Mouse (Mus musculus) G1E (cell line): ENCODE measurements around the gene Elmo3. TPM values are rescaled to one million over a fixed set of nuclear protein-coding genes. Genes with fewer than 3 reads are reported as not detected.

Source experiments
- ATAC-seq: 2 replicates; pipeline ENCODE4 v1.8.0; 2016; ENCODE audit warnings: mild to moderate bottlenecking; ENCODE audit not compliant: insufficient number of reproducible peaks, poor library complexity, low FRiP score, severe bottlenecking; ENCODE audit errors: extremely low read depth
- DNase-seq: peaks from one replicate; pipeline ENCODE4 v3.0.0; 2012; ENCODE audit warnings: low spot score
- H3K27me3 ChIP-seq: 2 replicates; pipeline ENCODE4 v1.6.1; 2012; ENCODE audit warnings: mild to moderate bottlenecking, low read length, inconsistent platforms; ENCODE audit not compliant: insufficient read depth
- H3K36me3 ChIP-seq: replicated peaks from 2 replicates; pipeline ENCODE3; 2012; ENCODE audit warnings: mild to moderate bottlenecking, inconsistent platforms
- H3K4me1 ChIP-seq: 2 replicates; pipeline ENCODE4 v1.6.1; 2012; ENCODE audit warnings: low read depth, low read length, inconsistent platforms, mixed read lengths; ENCODE audit not compliant: insufficient read depth
- H3K4me3 ChIP-seq: 2 replicates; pipeline ENCODE4 v1.5.1; 2012; ENCODE audit warnings: low read depth, mild to moderate bottlenecking, inconsistent platforms, low read length, moderate library complexity, mixed read lengths
- H3K9me3 ChIP-seq: replicated peaks from 2 replicates; pipeline ENCODE4 v1.6.1; 2012; ENCODE audit warnings: inconsistent platforms
- CTCF ChIP-seq: IDR thresholded peaks from 2 replicates; pipeline ENCODE4 v1.5.1; 2012; ENCODE audit warnings: low read depth, low read length, inconsistent platforms, mixed read lengths
- GATA1 ChIP-seq: IDR thresholded peaks from 2 replicates; pipeline ENCODE4 v1.6.1; 2012; ENCODE audit warnings: borderline replicate concordance, low read length, inconsistent platforms, mixed read lengths
- GATA2 ChIP-seq: IDR thresholded peaks from 2 replicates; pipeline ENCODE4 v1.6.1; 2012; ENCODE audit warnings: low read depth, low read length, inconsistent platforms, borderline replicate concordance
- POLR2AphosphoS5 ChIP-seq: IDR thresholded peaks from 2 replicates; pipeline ENCODE4 v1.6.1; 2012; ENCODE audit warnings: low read depth, low read length, inconsistent platforms; ENCODE audit not compliant: insufficient replicate concordance
- TAL1 ChIP-seq: conservative IDR thresholded peaks from 2 replicates; pipeline ENCODE4 v1.6.1; 2012; ENCODE audit warnings: low read depth, low read length, inconsistent platforms, mixed read lengths
- polyA plus RNA-seq: library from polyadenylated mRNA; stranded (reverse); fragments of >175 nt; gene quantifications from 2 replicates; pipeline ENCODE4 v1.2.3, GENCODE M21; 2012
- total RNA-seq, 2 experiments: library from RNA; stranded (forward) in 1 of 2; stranded (reverse) in 1 of 2; fragments of 200-1000 nt in 1 of 2; fragments of >200 nt in 1 of 2; fragmentation: Nextera tagmentation in 1 of 2; gene quantifications; 2 replicates each; pipeline ENCODE4 v1.2.3; 2014 to 2017

Gene Elmo3
- total and polyA plus RNA-seq, 3 experiments, result 0.49 to 2.2 (median 0.76) TPM

DNA sequence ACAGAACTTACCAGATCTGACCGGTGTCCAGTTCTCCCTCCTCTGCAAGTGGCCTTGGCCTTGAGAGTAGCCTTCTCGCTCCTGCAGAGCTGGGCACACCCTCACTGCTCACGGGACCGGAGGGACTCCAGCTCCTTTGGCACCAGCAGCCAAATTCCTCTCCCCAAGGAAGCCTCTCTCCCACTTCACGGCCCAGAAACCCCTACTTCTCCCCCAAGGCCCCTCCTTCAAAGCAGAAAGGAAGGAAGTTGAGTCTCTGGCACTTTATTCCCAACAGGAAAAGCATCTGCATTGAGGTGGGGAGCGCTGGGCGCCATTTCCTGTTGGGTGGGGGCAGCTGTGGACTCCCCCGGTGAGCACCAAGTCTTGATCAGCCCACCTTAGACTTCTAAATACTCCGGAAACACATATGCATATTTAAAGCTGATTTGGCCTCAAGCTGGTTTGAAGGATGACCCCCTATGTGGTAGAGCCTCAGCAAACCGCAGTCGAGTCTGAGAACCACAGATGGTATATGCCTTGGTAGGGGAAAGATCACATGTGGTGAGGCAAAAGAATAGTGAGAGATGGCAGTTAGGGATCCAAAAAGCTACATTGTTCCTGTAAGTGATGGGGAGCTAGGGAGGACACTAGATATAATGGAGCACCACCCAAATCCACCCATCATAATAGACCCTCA is 9.4 kb upstream of the Elmo3 start, which contains the start of gene Exoc3l:
Gene Exoc3l, minus strand, starts transcription at position 207 of the 679 bp plus-strand sequence.
- ATAC-seq, result no peak
- H3K36me3 ChIP-seq, result peaks cover 38% of the 10 kb centered on the region
- H3K4me3 ChIP-seq, result peak within 1 kb of the TSS; percentile 98
- no peaks in the 10 kb centered on the region for H3K27me3 ChIP-seq
- TF ChIP-seq CTCF (no peak), GATA1 (no peak), POLR2AphosphoS5 (no peak)
- no peak for DNase-seq
- H3K9me3 ChIP-seq, result no peaks in the 10 kb centered on the region
- H3K4me1 ChIP-seq, result peaks cover 52% of the 10 kb centered on the region

DNA sequence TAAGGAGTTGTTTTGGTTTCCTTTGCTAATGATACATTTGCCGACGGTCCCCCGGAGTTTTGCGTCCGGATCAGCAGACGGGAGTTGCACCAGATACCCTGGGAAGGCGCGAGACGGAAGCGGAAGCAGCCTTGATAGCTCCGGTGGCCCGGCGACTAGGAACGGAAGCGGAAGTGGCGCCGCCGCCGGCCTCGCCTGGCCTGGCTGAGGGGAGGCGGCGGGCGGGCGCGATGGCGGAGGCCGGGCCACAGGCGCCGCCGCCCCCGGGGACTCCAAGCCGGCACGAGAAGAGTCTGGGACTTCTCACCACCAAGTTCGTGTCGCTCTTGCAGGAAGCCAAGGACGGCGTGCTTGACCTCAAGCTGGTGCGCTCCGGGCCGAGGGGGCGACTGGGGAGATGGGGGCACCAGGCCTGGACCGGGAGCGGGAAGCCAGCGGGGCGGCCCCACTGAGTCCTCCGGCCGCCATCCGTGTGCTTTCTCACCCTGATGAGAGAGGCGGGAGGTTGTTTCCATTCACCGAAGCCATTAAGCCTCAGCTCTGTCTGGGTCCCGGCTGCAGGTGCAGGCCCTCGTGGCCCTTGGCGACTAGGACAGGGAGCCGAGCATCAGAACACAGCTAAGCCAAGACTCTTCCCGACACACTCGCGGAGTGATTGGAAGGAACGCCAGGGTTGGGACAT is 7.7 kb upstream of the Elmo3 start, which contains the start of gene E2f4:
Gene E2f4, plus strand, starts transcription at position 153 of the 682 bp plus-strand sequence.
- peaks cover 64% of the 10 kb centered on the region for H3K4me1 ChIP-seq
- peak within 1 kb of the TSS; percentile 98 for H3K4me3 ChIP-seq
- peaks cover 53% of the 10 kb centered on the region for H3K36me3 ChIP-seq
- no peaks in the 10 kb centered on the region for H3K9me3 ChIP-seq
- ATAC-seq (peak; percentile 86), DNase-seq (peak; percentile 93)
- TF ChIP-seq CTCF (no peak), GATA1 (no peak), GATA2 (no peak), TAL1 (no peak), POLR2AphosphoS5 (no peak)
- H3K27me3 ChIP-seq, result no peaks in the 10 kb centered on the region

DNA sequence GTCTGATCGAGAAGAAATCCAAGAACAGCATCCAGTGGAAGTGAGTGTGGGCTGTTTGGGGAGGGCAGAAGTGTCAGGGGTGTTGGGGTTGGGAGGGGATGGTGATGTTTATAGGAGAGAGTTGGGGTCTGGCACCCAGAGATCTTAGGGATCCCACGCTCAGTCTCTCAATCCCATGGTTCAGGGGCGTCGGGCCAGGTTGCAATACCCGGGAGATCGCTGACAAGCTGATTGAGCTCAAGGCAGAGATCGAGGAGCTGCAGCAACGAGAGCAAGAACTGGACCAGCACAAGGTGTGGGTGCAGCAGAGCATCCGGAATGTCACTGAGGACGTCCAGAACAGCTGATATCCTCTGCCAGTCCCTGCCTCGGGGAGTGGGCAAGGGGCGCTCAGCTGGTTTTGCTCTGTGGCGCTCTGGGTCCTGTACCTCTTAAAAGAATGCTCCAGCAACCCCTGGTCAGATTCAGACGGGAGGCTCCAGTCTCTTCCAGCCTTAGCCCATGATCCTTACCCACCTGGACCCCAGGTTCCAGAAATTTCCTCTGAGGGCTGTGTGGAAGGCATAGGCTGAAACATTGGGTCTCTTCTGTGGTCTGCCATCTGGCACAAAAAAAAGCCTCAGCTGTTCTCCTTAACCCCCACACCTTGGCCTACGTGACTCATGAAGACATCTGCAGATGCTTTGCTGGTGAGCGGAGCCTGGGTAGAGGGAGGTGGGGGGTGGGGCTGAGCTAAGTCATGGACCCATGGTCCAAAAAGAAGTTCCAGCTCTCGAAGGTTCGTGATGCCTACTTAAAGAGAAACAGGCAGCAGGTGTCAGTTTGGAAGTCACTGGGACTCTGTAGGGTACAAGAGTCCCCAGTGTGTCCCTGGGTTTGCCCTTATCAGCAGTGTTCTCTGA is 6.8 kb upstream of the Elmo3 start:
- DNase-seq, result no peak
- TF ChIP-seq GATA2, result no peak
- no peak for TF ChIP-seq TAL1
- TF ChIP-seq CTCF, result no peak
- no peak for TF ChIP-seq POLR2AphosphoS5
- TF ChIP-seq GATA1, result no peak
- H3K27me3 ChIP-seq, result no peaks in the 10 kb centered on the region
- H3K4me3 ChIP-seq, result peak overlapping the region; percentile 98
- no peaks in the 10 kb centered on the region; the same call in 1 of the 2 replicates for H3K9me3 ChIP-seq
- H3K36me3 ChIP-seq, result peaks cover 58% of the 10 kb centered on the region
- 0 out of 2 replicates have a peak, but pooled peaks have one; percentile 11 for ATAC-seq
- peaks cover 73% of the 10 kb centered on the region for H3K4me1 ChIP-seq

DNA sequence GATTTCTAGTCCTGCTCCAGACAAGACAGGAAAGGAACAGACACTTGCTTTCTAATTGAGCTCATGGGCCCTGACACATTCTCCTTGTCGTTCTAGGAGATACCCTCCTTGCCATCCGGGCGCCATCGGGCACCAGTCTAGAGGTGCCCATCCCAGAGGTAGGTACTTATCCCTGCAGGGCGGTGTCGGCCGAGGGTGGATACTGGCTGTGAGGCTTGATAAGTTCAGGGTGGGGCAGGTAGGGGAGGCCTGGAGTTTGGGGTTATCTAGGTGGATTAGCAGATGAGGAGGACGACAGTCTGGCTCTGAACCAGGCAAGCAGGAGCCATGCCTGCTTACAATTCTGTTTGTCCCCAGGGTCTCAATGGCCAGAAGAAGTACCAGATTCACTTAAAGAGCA is 5.4 kb upstream of the Elmo3 start:
- TF ChIP-seq TAL1 (no peak), POLR2AphosphoS5 (no peak)
- H3K4me3 ChIP-seq, result peak overlapping the region; percentile 45; the same call in 1 of the 2 replicates
- H3K9me3 ChIP-seq, result no peaks in the 10 kb centered on the region; the same call in 1 of the 2 replicates
- no peak for ATAC-seq
- peaks cover 87% of the 10 kb centered on the region for H3K4me1 ChIP-seq
- H3K36me3 ChIP-seq, result peaks cover 70% of the 10 kb centered on the region
- H3K27me3 ChIP-seq, result no peaks in the 10 kb centered on the region
- no peak for DNase-seq

DNA sequence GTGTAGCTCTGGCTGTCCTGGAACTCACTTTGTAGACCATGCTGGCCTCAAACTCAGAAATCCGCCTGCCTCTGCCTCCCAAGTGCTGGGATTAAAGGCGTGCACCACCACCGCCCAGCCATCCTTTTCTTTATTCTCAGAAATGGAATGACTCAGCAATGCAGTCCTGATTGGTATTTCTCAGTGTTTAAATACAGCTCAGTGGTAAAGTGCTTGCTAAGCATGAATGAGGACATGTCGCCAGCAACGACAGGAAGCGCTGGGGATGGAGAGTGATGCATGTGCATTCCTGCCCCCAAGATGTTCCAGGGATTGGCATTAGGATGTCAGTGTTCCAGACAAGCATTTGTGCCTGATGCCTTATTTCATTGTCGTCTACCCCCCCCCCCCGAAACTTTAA is 2.0 kb upstream of the Elmo3 start:
- ATAC-seq, result no peak
- H3K4me3 ChIP-seq, result no peak overlapping the region
- H3K9me3 ChIP-seq, result no peaks in the 10 kb centered on the region; the same call in 1 of the 2 replicates
- H3K4me1 ChIP-seq, result peaks cover 75% of the 10 kb centered on the region
- H3K36me3 ChIP-seq, result peaks cover 98% of the 10 kb centered on the region
- TF ChIP-seq CTCF (no peak), POLR2AphosphoS5 (no peak), GATA2 (no peak), TAL1 (no peak), GATA1 (no peak)
- H3K27me3 ChIP-seq, result no peaks in the 10 kb centered on the region
- no peak for DNase-seq

DNA sequence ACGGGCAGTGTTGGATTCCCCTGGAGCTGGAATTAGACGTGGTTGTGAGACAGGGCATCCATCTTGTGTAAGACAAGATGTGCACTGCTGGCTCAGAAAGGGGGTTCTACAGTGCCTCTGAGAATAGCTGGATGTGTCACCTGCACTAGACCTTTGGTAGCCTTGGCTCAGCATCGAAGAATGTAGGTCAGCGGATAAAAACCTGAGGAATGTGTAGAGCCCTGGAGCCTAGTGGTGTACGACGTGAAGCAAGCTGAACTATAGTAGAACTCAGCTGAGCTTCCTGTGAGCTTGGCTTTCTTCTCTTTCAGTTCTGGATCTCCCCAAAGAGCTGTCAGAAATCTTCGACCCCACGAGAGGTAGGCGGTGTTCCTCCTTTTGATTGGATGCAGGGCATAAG is 1.5 kb upstream of the Elmo3 start:
- no peak overlapping the region for H3K4me3 ChIP-seq

More for the DNA sequence above, 1.5 kb upstream of the Elmo3 start:
- peaks cover 98% of the 10 kb centered on the region for H3K36me3 ChIP-seq
- no peaks in the 10 kb centered on the region; the same call in 1 of the 2 replicates for H3K9me3 ChIP-seq
- TF ChIP-seq POLR2AphosphoS5 (no peak), GATA2 (no peak), GATA1 (no peak), TAL1 (no peak), CTCF (no peak)
- peaks cover 70% of the 10 kb centered on the region for H3K4me1 ChIP-seq
- ATAC-seq (no peak), DNase-seq (no peak)
- no peaks in the 10 kb centered on the region for H3K27me3 ChIP-seq
